Comparison of ENCODE assay signal across 32 mouse cellular contexts in the genomic region with DNA sequence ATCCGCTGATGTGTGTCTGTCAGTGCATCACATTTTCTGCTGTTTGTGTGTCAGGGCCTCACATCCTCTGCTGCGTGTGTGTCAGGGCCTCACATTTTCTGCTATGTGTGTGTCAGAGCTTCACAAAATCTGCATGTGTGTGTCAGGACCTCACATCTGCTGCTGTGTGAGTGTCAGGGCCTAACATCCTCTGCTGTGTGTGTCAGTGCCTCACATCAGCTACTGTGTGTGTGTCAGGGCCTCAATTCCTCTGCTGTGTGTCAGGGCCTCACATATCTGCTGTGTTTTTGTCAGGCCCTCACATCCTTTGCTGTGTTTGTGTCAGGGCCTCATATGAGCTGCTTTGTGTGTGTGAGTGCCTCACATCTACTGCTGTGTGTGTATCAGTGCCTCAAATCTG.
DNase-seq lines count a peak whose midpoint lies in the region; ATAC-seq and TF ChIP-seq lines count a peak whose summit lies in the region.
"Had no signal": no experiment of that assay in that cellular context is flagged by ENCODE, and none has a peak within 500 bp of the region (broad histone marks: within the 10 kb centered on the region; RNA-seq: fewer than 3 reads in every experiment).

No protein-coding gene starts in this region.

- H3K27me3 ChIP-seq in forebrain, embryonic 11.5 days (ENCODE audit: control insufficient read depth, insufficient read depth, low read length), result no peaks in the 10 kb centered on the region
- no peaks in the 10 kb centered on the region for H3K27me3 ChIP-seq in forebrain, embryonic 12.5 days
- H3K27me3 ChIP-seq in hindbrain, postnatal 0 days (ENCODE audit: insufficient read depth, low read length), result no peaks in the 10 kb centered on the region
- H3K27me3 ChIP-seq in hindbrain, embryonic 10.5 days (ENCODE audit: insufficient read depth, poor library complexity, severe bottlenecking), result no peaks in the 10 kb centered on the region
- H3K27me3 ChIP-seq: embryonic facial prominence, embryonic 12.5 days; heart, embryonic 13.5 days; hindbrain, embryonic 12.5 days; liver, embryonic 15.5 days; lung, embryonic 15.5 days; neural tube, embryonic 15.5 days had no signal

- peaks cover 7% of the 10 kb centered on the region for H3K9me3 ChIP-seq in forebrain, embryonic 11.5 days (ENCODE audit: control insufficient read depth, low read length)
- H3K9me3 ChIP-seq in forebrain, embryonic 12.5 days, result peaks cover 23% of the 10 kb centered on the region
- H3K9me3 ChIP-seq in hindbrain, postnatal 0 days (ENCODE audit: low read length), result peaks cover 7% of the 10 kb centered on the region; the same call in 1 of the 2 replicates
- H3K9me3 ChIP-seq in hindbrain, embryonic 10.5 days, result peaks cover 48% of the 10 kb centered on the region
- H3K9me3 ChIP-seq: lung, embryonic 15.5 days had no signal

- no peaks in the 10 kb centered on the region for H3K36me3 ChIP-seq in forebrain, embryonic 11.5 days (ENCODE audit: control insufficient read depth, insufficient read depth, low read length)
- H3K36me3 ChIP-seq in forebrain, embryonic 12.5 days (replicated peaks), result no peaks in the 10 kb centered on the region
- H3K36me3 ChIP-seq in hindbrain, postnatal 0 days (ENCODE audit: insufficient read depth, low read length), result no peaks in the 10 kb centered on the region
- no peaks in the 10 kb centered on the region for H3K36me3 ChIP-seq in hindbrain, embryonic 10.5 days
- H3K36me3 ChIP-seq: embryonic facial prominence, embryonic 12.5 days; heart, embryonic 13.5 days; hindbrain, embryonic 12.5 days; liver, embryonic 15.5 days; lung, embryonic 15.5 days; neural tube, embryonic 15.5 days had no signal

- no peak overlapping the region for H3K27ac ChIP-seq in forebrain, embryonic 11.5 days (ENCODE audit: low read depth, low read length)
- no peak overlapping the region for H3K27ac ChIP-seq in forebrain, embryonic 12.5 days
- H3K27ac ChIP-seq in hindbrain, postnatal 0 days, result no peak overlapping the region
- H3K27ac ChIP-seq in hindbrain, embryonic 10.5 days, result no peak overlapping the region
- H3K27ac ChIP-seq: embryonic facial prominence, embryonic 12.5 days; heart, adult 2 months; heart, embryonic 13.5 days; hindbrain, embryonic 12.5 days; liver, embryonic 15.5 days; lung, embryonic 15.5 days; neural tube, embryonic 15.5 days; stomach, postnatal 0 days had no signal

- 69% methylated on average over 2 of the region's 2 CpGs for WGBS in forebrain, embryonic 11.5 days
- 74% methylated on average over 2 of the region's 2 CpGs for WGBS in forebrain, embryonic 12.5 days
- 71% methylated on average over 2 of the region's 2 CpGs for WGBS in hindbrain, postnatal 0 days
- WGBS in hindbrain, embryonic 10.5 days, result 72% methylated on average over 2 of the region's 2 CpGs

- ATAC-seq in forebrain, embryonic 11.5 days (replicated peaks; ENCODE audit: low FRiP score), result no peak
- ATAC-seq in forebrain, embryonic 12.5 days (ENCODE audit: low FRiP score), result no peak
- no peak for ATAC-seq in hindbrain, postnatal 0 days
- ATAC-seq: activated CD4-positive, CD25-positive, alpha-beta regulatory T cell, adult 4 months; CD4-positive, CD25-positive, alpha-beta regulatory T cell, adult 4 months; intestine, postnatal 0 days had no signal

- H3K4me3 ChIP-seq in forebrain, embryonic 11.5 days (ENCODE audit: low read depth, low read length), result no peak overlapping the region
- no peak overlapping the region for H3K4me3 ChIP-seq in forebrain, embryonic 12.5 days (replicated peaks)
- H3K4me3 ChIP-seq in hindbrain, postnatal 0 days (ENCODE audit: low read length), result no peak overlapping the region
- H3K4me3 ChIP-seq in hindbrain, embryonic 10.5 days, result no peak overlapping the region
- H3K4me3 ChIP-seq: embryonic facial prominence, embryonic 12.5 days; heart, adult 2 months; heart, embryonic 13.5 days; hindbrain, embryonic 12.5 days; liver, embryonic 15.5 days; lung, embryonic 15.5 days; neural tube, embryonic 15.5 days had no signal

- peak; percentile 38 for DNase-seq in forebrain, embryonic 11.5 days (ENCODE audit: low spot score)
- DNase-seq in hindbrain, postnatal 0 days (ENCODE audit: low spot score), result peak; percentile 0
- no peak for DNase-seq in hindbrain, embryonic 10.5 days (ENCODE audit: low spot score)
- DNase-seq in urinary bladder, postnatal 10 days (ENCODE audit: low spot score), result peak; percentile 3
- no peak for DNase-seq in urinary bladder, adult 2 months (ENCODE audit: low spot score)
- no peak for DNase-seq in Muller cell, postnatal 12 days (ENCODE audit: inconsistent ontology term)
- DNase-seq in right cerebral cortex, postnatal 25 days, result no peak
- DNase-seq: adrenal gland, adult 8-10 months; cerebellum, adult 2 months; cerebellum, postnatal 14 days; gastrocnemius, postnatal 36 days; heart, adult 2 months; heart, postnatal 10 days; kidney, adult 9 months; kidney, postnatal 10 days; layer of hippocampus, adult 9-11 months; midbrain, embryonic 14.5 days; retina, postnatal 1 day; right cerebral cortex, postnatal 14 days; thymus, adult 18-20 months; thymus, postnatal 4 days had no signal

- no peak overlapping the region for H3K9ac ChIP-seq in forebrain, embryonic 11.5 days (ENCODE audit: low read length)
- no peak overlapping the region for H3K9ac ChIP-seq in forebrain, embryonic 12.5 days
- no peak overlapping the region for H3K9ac ChIP-seq in hindbrain, postnatal 0 days (replicated peaks; ENCODE audit: low read length)
- H3K9ac ChIP-seq: embryonic facial prominence, embryonic 12.5 days; heart, embryonic 13.5 days; hindbrain, embryonic 12.5 days; liver, embryonic 15.5 days; lung, embryonic 15.5 days; neural tube, embryonic 15.5 days had no signal

- no peak for TF ChIP-seq CTCF in hindbrain, postnatal 0 days (IDR thresholded peaks at IDR 0.05; ENCODE audit: low read depth)

- H3K4me2 ChIP-seq in forebrain, embryonic 11.5 days (ENCODE audit: low read depth, low read length, severe bottlenecking), result no peak overlapping the region
- H3K4me2 ChIP-seq in forebrain, embryonic 12.5 days, result no peak overlapping the region
- H3K4me2 ChIP-seq in hindbrain, postnatal 0 days (ENCODE audit: low read depth, low read length), result no peak overlapping the region
- H3K4me2 ChIP-seq: embryonic facial prominence, embryonic 12.5 days; heart, embryonic 13.5 days; hindbrain, embryonic 12.5 days; liver, embryonic 15.5 days; lung, embryonic 15.5 days; neural tube, embryonic 15.5 days had no signal

- H3K4me1 ChIP-seq in forebrain, embryonic 11.5 days (replicated peaks; ENCODE audit: control insufficient read depth, insufficient read depth, low read length), result no peaks in the 10 kb centered on the region
- H3K4me1 ChIP-seq in forebrain, embryonic 12.5 days, result no peaks in the 10 kb centered on the region
- no peaks in the 10 kb centered on the region for H3K4me1 ChIP-seq in hindbrain, postnatal 0 days (ENCODE audit: insufficient read depth, low read length)
- H3K4me1 ChIP-seq in hindbrain, embryonic 10.5 days (replicated peaks), result no peaks in the 10 kb centered on the region
- H3K4me1 ChIP-seq: embryonic facial prominence, embryonic 12.5 days; heart, embryonic 13.5 days; hindbrain, embryonic 12.5 days; liver, embryonic 15.5 days; lung, embryonic 15.5 days; neural tube, embryonic 15.5 days had no signal

Comparison
In these comparisons a context has a peak if more than half of its experiments do, and no peak if none do; other contexts are left out.
1. DNase-seq: peak in forebrain, embryonic 11.5 days (single experiment), hindbrain, postnatal 0 days (single experiment) and urinary bladder, postnatal 10 days (single experiment); none in hindbrain, embryonic 10.5 days (single experiment), urinary bladder, adult 2 months (single experiment), Muller cell, postnatal 12 days (single experiment) and right cerebral cortex, postnatal 25 days (single experiment).